Mouse (Mus musculus): ENCODE results near the gene Purb. TPM values are rescaled to one million over a fixed set of nuclear protein-coding genes. Genes with fewer than 3 reads are reported as not detected.
A peak's percentile ranks its signal among the peaks of the same experiment; 100 is the strongest.

Gene Purb
- total RNA-seq, 1 experiment, result 49.8 TPM

- H3K4me3 ChIP-seq (ENCODE audit: insufficient read depth in 1 of 2, low read depth in 1 of 2, low read length in 2 of 2, poor library complexity in 1 of 2, severe bottlenecking in 1 of 2), result no peak overlapping the region
Observed at GRCm38 (mm10) chr11:6523662-6524088, 48.0 kb upstream of the Purb start.

GRCm38 (mm10) chr11:6522782-6523525 is 47.2 kb upstream of the Purb start:
- DNase-seq (ENCODE audit: low read depth, low spot score), result no peak
- TF ChIP-seq MAFK (IDR thresholded peaks at IDR 0.05; ENCODE audit: insufficient read depth, low read depth, low read length) (no peak), CHD2 (IDR thresholded peaks at IDR 0.05; ENCODE audit: low read depth, low read length) (no peak), HCFC1 (IDR thresholded peaks at IDR 0.05; ENCODE audit: borderline replicate concordance, insufficient read depth, low read length) (no peak), ZNF384 (IDR thresholded peaks at IDR 0.05; ENCODE audit: low read depth, low read length) (no peak), ZC3H11A (IDR thresholded peaks at IDR 0.05; ENCODE audit: borderline replicate concordance, low read depth, low read length) (no peak)
- no peak overlapping the region for H3K27ac ChIP-seq (ENCODE audit: insufficient read depth, low read depth, low read length, poor library complexity, severe bottlenecking)
- no peak overlapping the region for H3K4me3 ChIP-seq (ENCODE audit: insufficient read depth in 1 of 2, low read depth in 1 of 2, low read length in 2 of 2, poor library complexity in 1 of 2, severe bottlenecking in 1 of 2)
- H3K36me3 ChIP-seq (ENCODE audit: control insufficient read depth, insufficient read depth, low read length, poor library complexity, severe bottlenecking), result peaks cover 30% of the 10 kb centered on the region
- H3K9me3 ChIP-seq (ENCODE audit: control insufficient read depth, insufficient read depth, low read depth, low read length), result no peaks in the 10 kb centered on the region
- H3K9ac ChIP-seq (ENCODE audit: insufficient read depth, low read depth, low read length, poor library complexity, severe bottlenecking), result no peak overlapping the region
- in situ Hi-C loops (cut with MboI; ENCODE audit: low sequenced_read_pairs in 2 of 2, unreplicated experiment in 2 of 2), result no loop called here
- peaks cover 3 to 16% of the 10 kb centered on the region in 2 experiments for H3K4me1 ChIP-seq (ENCODE audit: control insufficient read depth in 2 of 2, insufficient read depth in 2 of 2, low read length in 2 of 2, poor library complexity in 1 of 2)

More at GRCm38 (mm10) chr11:6523662-6524088, 48.0 kb upstream of the Purb start:
- in situ Hi-C loops (cut with MboI; ENCODE audit: low sequenced_read_pairs in 2 of 2, unreplicated experiment in 2 of 2), result no loop called here
- no peak for TF ChIP-seq MAFK (IDR thresholded peaks at IDR 0.05; ENCODE audit: insufficient read depth, low read depth, low read length)
- peak; percentile 97 for TF ChIP-seq ZNF384 (IDR thresholded peaks at IDR 0.05; ENCODE audit: low read depth, low read length)
- TF ChIP-seq CHD2 (IDR thresholded peaks at IDR 0.05; ENCODE audit: low read depth, low read length), result peak; percentile 10; the same call in 1 of the 2 replicates
- no peak for DNase-seq (ENCODE audit: low read depth, low spot score)
- Histone ChIP-seq H3K36me3 (ENCODE audit: control insufficient read depth, insufficient read depth, low read length, poor library complexity, severe bottlenecking) (peaks cover 33% of the 10 kb centered on the region), H3K9ac (ENCODE audit: insufficient read depth, low read depth, low read length, poor library complexity, severe bottlenecking) (no peak overlapping the region), H3K9me3 (ENCODE audit: control insufficient read depth, insufficient read depth, low read depth, low read length) (no peaks in the 10 kb centered on the region), H3K4me1 (ENCODE audit: control insufficient read depth in 2 of 2, insufficient read depth in 2 of 2, low read length in 2 of 2, poor library complexity in 1 of 2) (peaks cover 3 to 15% of the 10 kb centered on the region in 2 experiments), H3K27ac (ENCODE audit: insufficient read depth, low read depth, low read length, poor library complexity, severe bottlenecking) (no peak overlapping the region)

DNA sequence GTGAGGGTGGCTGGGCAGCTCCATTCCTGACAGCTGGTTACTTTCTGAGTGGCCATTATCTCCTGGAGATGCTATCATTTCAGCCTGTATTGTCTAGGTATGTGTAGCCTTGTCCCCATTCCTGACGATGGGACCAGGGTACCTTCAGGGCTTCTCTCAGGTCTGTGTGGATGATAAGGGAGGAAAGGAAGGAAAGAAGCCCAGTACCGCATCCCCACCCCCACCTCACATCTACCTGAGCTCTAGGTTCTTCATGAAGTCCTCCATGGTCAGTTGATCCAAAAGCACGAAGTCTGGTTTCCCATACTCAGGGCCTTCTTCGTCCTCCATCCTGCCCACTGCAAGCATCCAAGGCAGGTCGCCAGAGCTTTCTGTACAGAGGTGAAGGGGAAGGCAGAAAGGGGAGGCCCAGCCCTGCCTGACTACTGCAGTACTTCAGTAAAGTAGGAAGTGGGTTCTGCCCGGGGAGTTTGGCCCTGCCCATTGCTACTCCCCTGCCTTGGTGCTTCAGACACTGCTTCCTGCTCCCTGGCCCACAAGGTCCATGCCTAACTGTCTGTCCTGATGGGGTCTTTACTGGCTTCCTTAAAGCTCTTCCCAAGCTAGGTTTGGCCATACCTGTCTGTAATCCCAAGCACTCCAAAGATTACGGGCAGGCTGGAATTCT is 44.9 kb upstream of the Purb start, which contains the start of gene Myo1g:
Gene Myo1g (minus strand): TSS at position 459 of the 667 bp plus-strand sequence.
- in situ Hi-C loops (cut with MboI; ENCODE audit: low sequenced_read_pairs in 2 of 2, unreplicated experiment in 2 of 2), result no loop called here
- Histone ChIP-seq H3K36me3 (ENCODE audit: control insufficient read depth, insufficient read depth, low read length, poor library complexity, severe bottlenecking) (peaks cover 10% of the 10 kb centered on the region), H3K9ac (ENCODE audit: insufficient read depth, low read depth, low read length, poor library complexity, severe bottlenecking) (peak within 1 kb of the TSS; percentile 17; the same call in 1 of the 2 replicates), H3K4me3 (ENCODE audit: insufficient read depth in 1 of 2, low read depth in 1 of 2, low read length in 2 of 2, poor library complexity in 1 of 2, severe bottlenecking in 1 of 2) (no peak within 1 kb of the TSS), H3K27ac (ENCODE audit: insufficient read depth, low read depth, low read length, poor library complexity, severe bottlenecking) (no peak within 1 kb of the TSS; the same call in 1 of the 2 replicates), H3K4me1 (ENCODE audit: control insufficient read depth in 2 of 2, insufficient read depth in 2 of 2, low read length in 2 of 2, poor library complexity in 1 of 2) (peaks cover 3 to 14% of the 10 kb centered on the region in 2 experiments; a peak in 3 of 4 replicates), H3K9me3 (ENCODE audit: control insufficient read depth, insufficient read depth, low read depth, low read length) (no peaks in the 10 kb centered on the region)
- no peak for DNase-seq (ENCODE audit: low read depth, low spot score)
- no peak for TF ChIP-seq ZNF384 (IDR thresholded peaks at IDR 0.05; ENCODE audit: low read depth, low read length)
- TF ChIP-seq ZC3H11A (IDR thresholded peaks at IDR 0.05; ENCODE audit: borderline replicate concordance, low read depth, low read length), result no peak
- no peak for TF ChIP-seq MAFK (IDR thresholded peaks at IDR 0.05; ENCODE audit: insufficient read depth, low read depth, low read length)
- no peak for TF ChIP-seq HCFC1 (IDR thresholded peaks at IDR 0.05; ENCODE audit: borderline replicate concordance, insufficient read depth, low read length)
- TF ChIP-seq CHD2 (IDR thresholded peaks at IDR 0.05; ENCODE audit: low read depth, low read length), result no peak

DNA sequence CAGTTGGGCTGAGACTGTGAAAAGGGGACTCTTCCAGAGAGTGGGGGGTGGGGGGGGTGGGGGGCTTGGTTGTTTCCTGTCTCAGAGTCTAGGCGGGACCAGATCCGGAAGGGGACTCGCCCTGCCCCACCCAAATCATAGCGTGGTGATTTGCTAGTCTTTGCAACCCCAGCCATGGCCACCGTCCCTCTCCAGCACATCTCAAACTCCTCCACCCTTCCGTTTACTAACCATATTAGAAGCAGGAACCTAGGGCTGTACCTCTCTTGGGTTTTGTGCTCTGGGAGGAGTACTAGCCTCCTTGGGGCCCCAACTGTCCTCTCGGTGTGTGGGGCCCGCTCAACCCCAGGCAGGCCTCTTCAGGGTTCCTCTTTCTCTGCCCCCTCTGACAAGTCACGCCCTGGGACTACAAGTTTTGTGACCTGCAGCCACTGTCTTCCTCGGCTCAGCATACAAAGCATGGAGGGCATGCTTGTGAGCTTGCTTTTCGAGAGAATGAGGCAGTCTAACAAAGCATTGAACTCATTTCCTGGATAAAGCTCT is 43.8 kb upstream of the Purb start:
- no peak for TF ChIP-seq CHD2 (IDR thresholded peaks at IDR 0.05; ENCODE audit: low read depth, low read length)
- TF ChIP-seq HCFC1 (IDR thresholded peaks at IDR 0.05; ENCODE audit: borderline replicate concordance, insufficient read depth, low read length), result no peak
- TF ChIP-seq MAFK (IDR thresholded peaks at IDR 0.05; ENCODE audit: insufficient read depth, low read depth, low read length), result no peak
- TF ChIP-seq ZNF384 (IDR thresholded peaks at IDR 0.05; ENCODE audit: low read depth, low read length), result no peak
- no peak for TF ChIP-seq ZC3H11A (IDR thresholded peaks at IDR 0.05; ENCODE audit: borderline replicate concordance, low read depth, low read length)
- peaks cover 5 to 16% of the 10 kb centered on the region in 2 experiments; a peak in 3 of 4 replicates for H3K4me1 ChIP-seq (ENCODE audit: control insufficient read depth in 2 of 2, insufficient read depth in 2 of 2, low read length in 2 of 2, poor library complexity in 1 of 2)
- no peak for DNase-seq (ENCODE audit: low read depth, low spot score)
- H3K9me3 ChIP-seq (ENCODE audit: control insufficient read depth, insufficient read depth, low read depth, low read length), result no peaks in the 10 kb centered on the region
- H3K4me3 ChIP-seq (ENCODE audit: insufficient read depth in 1 of 2, low read depth in 1 of 2, low read length in 2 of 2, poor library complexity in 1 of 2, severe bottlenecking in 1 of 2), result 0 out of 4 replicates have a peak overlapping the region, but pooled peaks of 1 of the 2 experiments have one; percentile 9
- H3K36me3 ChIP-seq (ENCODE audit: control insufficient read depth, insufficient read depth, low read length, poor library complexity, severe bottlenecking), result no peaks in the 10 kb centered on the region
- peak overlapping the region; percentile 17; the same call in 1 of the 2 replicates for H3K9ac ChIP-seq (ENCODE audit: insufficient read depth, low read depth, low read length, poor library complexity, severe bottlenecking)
- in situ Hi-C loops (cut with MboI; ENCODE audit: low sequenced_read_pairs in 2 of 2, unreplicated experiment in 2 of 2), result no loop called here
- no peak overlapping the region; the same call in 1 of the 2 replicates for H3K27ac ChIP-seq (ENCODE audit: insufficient read depth, low read depth, low read length, poor library complexity, severe bottlenecking)
